Mouse (Mus musculus) myocyte (in vitro differentiated cells): Measurements from ENCODE around the gene Hsp90aa1.

ENCODE experiments used
- CEBPB ChIP-seq: IDR thresholded peaks from 2 replicates; pipeline ENCODE4 v1.6.1; 2011; ENCODE audit warnings: mild to moderate bottlenecking, moderate library complexity; ENCODE audit not compliant: poor library complexity, insufficient read depth, severe bottlenecking
- E2F4 ChIP-seq: IDR thresholded peaks from one replicate; pipeline ENCODE4 v1.6.1; 2011; ENCODE audit warnings: mild to moderate bottlenecking, control low read depth, moderate library complexity; ENCODE audit not compliant: insufficient read depth
- MYOD1 ChIP-seq, 3 experiments: IDR thresholded peaks; one replicate each; pipeline ENCODE4 v1.6.1; 2011; ENCODE audit warnings: control low read depth in 2 of 3, low read depth in 2 of 3, mild to moderate bottlenecking in 2 of 3, moderate library complexity in 1 of 3; ENCODE audit not compliant: insufficient read length in 2 of 3, control insufficient read depth in 1 of 3
- MYOG ChIP-seq, 3 experiments: IDR thresholded peaks; one replicate each; pipeline ENCODE4 v1.6.1; 2011; ENCODE audit warnings: control low read depth in 2 of 3, low read depth in 2 of 3, mild to moderate bottlenecking in 2 of 3; ENCODE audit not compliant: insufficient read length in 2 of 3, control insufficient read depth in 1 of 3, insufficient read depth in 1 of 3
- POLR2A ChIP-seq: IDR thresholded peaks from one replicate; pipeline ENCODE4 v1.6.1; 2011; ENCODE audit warnings: low read depth, mild to moderate bottlenecking, control low read depth, moderate library complexity; ENCODE audit not compliant: insufficient read length
- USF1 ChIP-seq: IDR thresholded peaks from one replicate; pipeline ENCODE4 v1.6.1; 2011; ENCODE audit warnings: low read depth, mild to moderate bottlenecking, control low read depth, moderate library complexity

DNA sequence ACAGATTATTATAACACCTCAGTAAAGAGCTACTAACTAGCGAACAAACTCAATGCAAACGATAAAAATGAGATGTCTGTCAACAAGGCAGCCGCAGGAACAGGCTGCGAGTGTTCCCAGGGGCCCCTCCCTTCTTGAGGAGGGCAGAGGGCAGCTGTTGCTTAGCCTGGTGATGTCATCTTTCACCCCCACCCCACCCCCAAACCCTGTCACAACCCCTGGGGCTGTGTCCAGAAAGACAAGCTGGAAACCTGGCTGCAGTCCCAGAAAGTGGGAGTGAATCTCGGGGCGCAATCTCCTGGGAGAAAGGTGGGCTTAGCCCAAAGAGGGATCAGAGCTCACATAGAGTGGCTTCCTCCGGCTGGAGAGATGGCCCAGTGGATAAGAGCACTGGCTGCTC, 21.3 kb downstream of the Hsp90aa1 start:
- TF ChIP-seq E2F4, result no peak
- no peak for TF ChIP-seq MYOD1 (IDR thresholded peaks at IDR 0.05; ENCODE audit: control insufficient read depth in 1 of 3, insufficient read length in 2 of 3, low read depth in 2 of 3)
- TF ChIP-seq POLR2A, result no peak
- no peak for TF ChIP-seq USF1
- TF ChIP-seq MYOG (IDR thresholded peaks at IDR 0.05; ENCODE audit: control insufficient read depth in 1 of 3, insufficient read depth in 1 of 3, insufficient read length in 2 of 3, low read depth in 2 of 3), result no peak
- TF ChIP-seq CEBPB, result no peak
